Mouse (Mus musculus): ENCODE results near the gene 6030468B19Rik.
"Not testable (repeated sequence)": the region's sequence is repeated elsewhere in the genome, so short reads cannot be mapped to it uniquely, and the experiment has no call there.

6030468B19Rik gene

GRCm38 (mm10) chr11:117830401-117830800 lies 32.9 kb downstream of the 6030468B19Rik start:
- no peak for DNase-seq

DNA sequence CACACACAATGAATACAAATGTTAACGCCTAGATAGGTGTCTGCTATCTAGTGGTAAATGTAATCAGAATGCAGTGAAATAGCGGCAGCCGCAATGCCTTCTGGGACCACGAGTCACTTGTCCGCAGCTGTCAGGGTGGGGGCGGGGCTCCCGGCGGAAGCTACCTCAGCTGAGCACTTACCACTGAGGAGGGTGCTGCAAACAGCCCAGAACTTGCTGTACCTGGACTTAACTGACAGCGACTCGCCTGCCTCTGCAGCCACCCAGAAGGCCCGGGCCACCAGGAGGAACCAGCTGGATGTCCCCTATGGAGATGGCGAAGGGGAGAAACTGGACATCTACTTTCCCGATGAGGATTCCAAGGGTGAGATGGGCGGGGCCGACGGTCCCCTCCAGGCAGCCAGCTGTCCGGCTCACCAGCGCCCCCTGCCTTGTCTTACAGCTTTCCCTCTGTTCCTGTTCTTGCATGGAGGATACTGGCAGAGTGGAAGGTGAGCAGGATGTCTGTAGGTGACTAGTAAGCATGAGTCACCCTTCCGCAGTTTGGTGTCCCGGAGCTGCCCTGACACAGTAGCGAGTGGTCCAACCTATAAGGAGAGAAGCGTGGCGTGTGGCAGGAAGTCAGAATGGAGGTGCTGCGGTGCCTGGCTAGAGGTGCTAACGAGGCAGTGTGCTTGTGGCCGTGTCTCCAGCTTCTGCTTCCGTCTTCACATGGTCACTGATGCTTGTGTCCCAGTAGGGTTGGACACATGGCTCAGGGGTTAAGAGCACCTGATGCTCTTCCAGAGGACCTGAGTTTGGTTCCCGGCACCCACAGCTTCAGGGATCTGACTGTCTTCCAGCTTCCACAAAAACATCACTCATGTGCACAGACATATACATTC lies 34.9 kb downstream of the 6030468B19Rik start:
- DNase-seq, result no peak

DNA sequence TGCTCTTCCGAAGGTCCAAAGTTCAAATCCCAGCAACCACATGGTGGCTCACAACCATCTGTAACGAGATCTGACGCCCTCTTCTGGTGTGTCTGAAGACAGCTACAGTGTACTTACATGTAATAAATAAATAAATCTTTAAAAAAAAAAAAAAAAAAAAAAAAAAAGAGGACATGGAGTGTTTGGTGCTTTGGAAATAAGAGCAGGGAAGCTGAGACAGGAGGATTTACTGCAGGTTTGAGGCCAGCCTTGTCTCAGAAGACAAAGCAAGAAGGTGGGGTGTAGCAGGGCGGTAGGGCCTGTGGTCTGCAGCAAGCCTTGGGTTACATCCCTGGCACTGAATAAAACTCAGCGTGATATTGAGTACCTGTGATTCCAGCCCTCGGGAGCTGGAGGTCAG lies 36.0 kb downstream of the 6030468B19Rik start:
- DNase-seq, result not testable (repeated sequence)

GRCm38 (mm10) chr11:117834086-117834485 lies 36.6 kb downstream of the 6030468B19Rik start:
- no peak for DNase-seq

GRCm38 (mm10) chr11:117836306-117836705 lies 38.8 kb downstream of the 6030468B19Rik start:
- no peak for DNase-seq

DNA sequence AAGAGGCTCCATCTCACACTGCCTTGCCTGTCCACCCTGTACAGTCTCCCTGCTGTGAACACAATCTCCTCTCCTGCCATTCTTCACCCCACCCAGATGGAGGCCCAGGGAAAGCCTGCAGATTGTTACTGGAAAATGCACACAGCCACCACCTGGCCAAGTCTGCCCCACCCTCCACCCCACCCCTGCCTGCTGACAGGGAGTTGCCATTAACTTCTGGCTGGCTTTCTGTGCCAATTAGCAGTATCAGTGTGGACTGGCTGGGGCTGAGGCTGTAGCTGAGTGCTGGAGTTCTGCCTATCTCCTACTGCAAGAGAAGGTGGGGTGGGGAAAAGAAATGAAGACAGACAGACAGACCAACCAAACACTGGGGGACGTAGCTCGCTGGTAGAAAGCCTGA lies 41.1 kb downstream of the 6030468B19Rik start:
- no peak for DNase-seq

GRCm38 (mm10) chr11:117839021-117839420 lies 41.6 kb downstream of the 6030468B19Rik start:
- no peak for DNase-seq

- DNase-seq, result no peak
These were observed 43.5 kb downstream of the 6030468B19Rik start for GRCm38 (mm10) chr11:117840910-117841309.

DNA sequence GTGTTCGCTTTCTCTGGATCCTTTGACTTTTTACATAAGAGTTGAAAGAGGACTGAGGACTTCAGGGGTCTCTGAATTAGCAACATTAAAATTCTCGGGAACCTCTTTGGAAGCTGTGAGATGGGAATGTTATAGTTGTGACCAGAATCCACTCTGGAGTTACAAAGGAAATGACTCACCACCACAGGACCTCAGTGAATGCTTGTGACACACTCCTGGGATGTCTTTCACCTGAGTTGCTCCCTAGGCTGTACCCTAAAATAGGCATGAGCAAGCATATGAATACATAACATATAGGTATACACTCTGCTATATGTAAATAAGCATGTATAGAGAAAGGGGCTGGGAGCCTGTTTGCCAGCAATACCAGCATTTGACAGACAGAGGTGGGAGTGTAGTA lies 46.0 kb downstream of the 6030468B19Rik start:
- no peak for DNase-seq

DNA sequence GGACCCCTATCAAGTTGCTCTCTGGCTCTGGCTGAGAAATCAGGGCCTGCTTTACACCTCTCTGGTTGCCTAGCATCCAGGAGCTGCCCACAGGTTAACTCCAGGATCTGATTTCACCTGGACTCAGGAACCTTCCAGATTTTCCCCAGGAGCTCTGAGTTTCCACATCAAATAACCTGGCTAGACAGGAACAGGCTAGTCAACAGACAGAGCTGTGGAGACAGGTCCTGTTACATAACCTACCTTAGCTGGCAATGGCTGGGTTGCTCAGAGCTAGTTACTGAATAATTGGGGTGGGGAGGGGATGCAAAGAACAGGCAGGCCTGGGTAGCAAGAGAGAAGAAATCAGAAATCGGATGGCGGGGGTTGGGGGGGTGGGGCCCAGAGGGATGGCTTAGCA lies 47.5 kb downstream of the 6030468B19Rik start:
- DNase-seq, result no peak

DNA sequence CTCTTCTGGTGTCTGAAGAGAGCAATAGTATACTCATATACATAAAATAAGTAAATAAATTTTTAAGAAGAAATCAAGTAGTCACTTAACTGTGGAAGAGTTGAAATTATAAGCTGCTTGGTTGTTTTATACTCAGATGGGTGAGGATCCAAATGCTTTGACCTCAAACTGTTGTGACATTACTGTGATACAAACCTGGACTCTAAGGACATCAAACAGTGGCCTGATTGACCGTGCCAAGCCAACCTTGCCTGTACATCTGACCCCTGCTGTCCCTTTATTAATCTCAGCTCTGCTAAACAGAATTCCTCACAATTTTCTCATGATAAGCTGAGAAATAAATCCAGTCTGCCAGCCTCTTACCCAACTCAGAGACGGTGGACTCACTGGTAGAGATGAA lies 48.2 kb downstream of the 6030468B19Rik start:
- DNase-seq, result no peak

DNA sequence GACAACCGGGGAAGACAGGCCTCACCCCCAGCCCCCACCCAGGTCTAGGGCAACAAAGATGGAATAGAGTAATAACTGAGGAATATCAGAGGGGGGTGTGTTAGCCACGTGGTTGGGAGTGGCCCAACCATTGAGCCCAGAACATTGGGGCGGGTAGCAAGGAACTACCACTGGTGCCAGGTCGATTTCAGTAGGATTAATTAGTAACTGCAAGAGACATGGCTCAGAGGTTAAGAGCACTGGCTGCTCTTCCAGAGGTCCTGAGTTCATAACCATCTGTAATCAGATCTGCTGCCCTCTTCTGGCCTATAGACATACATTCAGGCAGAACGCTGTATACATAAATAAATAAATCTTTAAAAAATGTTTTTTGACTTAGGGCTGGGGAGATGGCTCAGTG lies 49.2 kb downstream of the 6030468B19Rik start:
- no peak for DNase-seq

DNA sequence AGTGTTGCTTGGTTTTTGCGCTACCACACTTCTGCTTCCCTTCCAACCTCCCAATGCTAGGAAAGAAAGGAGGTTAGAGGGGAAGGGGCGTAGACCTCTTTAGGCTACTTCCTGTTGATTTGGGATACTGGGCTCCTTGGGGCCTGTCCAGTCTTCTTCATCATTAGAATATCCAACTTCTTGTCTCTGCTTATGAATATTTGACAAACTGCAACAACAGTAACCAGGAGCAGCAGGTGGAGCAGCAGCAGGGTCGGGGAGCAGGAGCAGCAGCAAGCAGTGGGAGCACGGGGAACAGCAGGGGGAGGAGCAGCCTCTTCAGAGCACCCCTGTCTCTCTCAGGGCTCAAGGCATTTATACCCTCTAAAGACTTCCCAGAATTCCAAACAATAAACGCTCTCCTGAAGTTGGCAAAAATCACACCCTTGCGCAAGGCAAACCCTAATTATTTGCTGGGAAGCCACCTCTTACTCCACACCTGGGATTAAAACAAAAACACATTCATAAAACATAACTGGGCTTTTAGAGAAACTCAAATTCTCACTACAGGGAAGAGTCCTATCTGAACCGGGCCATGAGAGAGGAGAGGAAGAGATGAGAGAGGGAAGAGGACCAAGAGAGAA lies 50.2 kb downstream of the 6030468B19Rik start:
- DNase-seq, result no peak

DNA sequence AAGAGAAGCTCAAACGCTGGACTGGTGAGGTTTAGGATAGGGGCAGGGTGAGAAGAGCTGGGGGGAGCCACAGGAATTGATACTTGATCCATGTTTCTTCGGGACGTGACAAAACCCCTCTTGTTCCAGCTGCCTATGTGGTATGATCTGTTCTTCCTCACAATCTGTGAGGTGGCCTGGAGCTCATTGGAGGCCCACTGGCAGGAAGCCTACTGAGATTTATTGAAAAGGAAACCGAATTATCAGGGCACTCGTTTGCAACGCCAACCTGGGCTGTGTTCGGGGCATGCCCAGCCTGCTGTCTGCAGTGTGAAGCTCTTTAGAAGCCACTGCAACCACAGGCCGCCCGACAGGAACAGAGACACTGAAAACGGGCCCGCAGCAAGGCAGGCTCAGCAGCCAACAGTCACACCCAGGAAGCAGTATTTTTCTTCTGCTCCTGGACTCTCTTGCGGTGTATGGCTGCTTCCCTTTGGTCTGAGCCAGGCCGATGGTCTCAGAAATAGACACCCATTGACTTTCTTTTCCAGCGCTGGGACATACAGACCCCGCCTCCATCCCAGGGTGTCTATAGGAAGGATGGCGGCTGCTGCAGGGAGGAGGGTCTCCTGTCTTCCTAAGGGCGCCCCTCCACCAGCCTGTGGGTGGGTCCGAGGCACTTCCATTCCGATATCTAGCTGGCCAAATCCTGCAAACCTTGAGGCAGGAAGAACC lies 51.0 kb downstream of the 6030468B19Rik start:
- DNase-seq, result no peak

GRCm38 (mm10) chr11:117848985-117849671 lies 51.7 kb downstream of the 6030468B19Rik start, which contains the start of gene Birc5:
Birc5 (plus strand) TSS chr11:117849251.
- DNase-seq, result peak; percentile 95

GRCm38 (mm10) chr11:117852875-117853274 lies 55.4 kb downstream of the 6030468B19Rik start:
- DNase-seq, result no peak

DNA sequence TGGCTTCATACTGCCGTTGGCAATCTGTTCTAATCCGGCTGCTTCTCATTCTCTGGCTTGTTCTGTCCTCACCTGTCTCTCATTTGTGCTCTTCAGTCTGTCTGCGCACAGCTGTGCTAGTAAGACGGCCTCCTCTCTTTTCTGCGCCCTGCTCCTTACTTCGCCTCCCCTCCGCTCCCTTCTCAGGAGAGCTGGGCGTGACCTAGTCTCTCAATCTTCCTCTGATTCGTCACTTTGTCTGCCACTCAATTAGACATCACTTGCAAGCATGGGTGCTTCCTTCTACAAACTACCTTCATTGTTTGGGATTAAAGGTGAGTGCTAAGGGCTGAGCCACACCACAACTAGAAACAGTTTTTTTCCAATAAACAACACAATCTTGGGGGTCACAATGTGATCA lies 56.8 kb downstream of the 6030468B19Rik start:
- no peak for DNase-seq

DNA sequence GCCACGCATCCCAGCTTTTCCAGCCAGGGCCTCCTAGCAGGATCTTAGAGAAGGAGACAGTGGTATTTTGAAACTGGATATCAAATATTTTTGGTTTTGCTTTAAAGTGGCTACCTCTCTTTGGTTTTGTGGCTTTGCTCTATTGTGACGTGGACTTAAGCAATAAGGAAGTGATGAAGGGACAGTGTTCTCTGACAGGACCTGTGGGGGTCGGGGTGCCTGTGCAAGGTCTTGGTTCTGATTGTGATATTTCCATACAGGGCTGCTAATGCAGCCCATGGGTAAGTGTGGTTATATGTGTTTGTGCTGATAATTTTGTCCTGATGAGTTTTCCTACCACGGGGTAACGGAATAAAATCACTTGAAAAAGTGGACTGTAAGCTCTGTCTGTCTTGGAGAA lies 57.9 kb downstream of the 6030468B19Rik start:
- DNase-seq, result no peak

DNA sequence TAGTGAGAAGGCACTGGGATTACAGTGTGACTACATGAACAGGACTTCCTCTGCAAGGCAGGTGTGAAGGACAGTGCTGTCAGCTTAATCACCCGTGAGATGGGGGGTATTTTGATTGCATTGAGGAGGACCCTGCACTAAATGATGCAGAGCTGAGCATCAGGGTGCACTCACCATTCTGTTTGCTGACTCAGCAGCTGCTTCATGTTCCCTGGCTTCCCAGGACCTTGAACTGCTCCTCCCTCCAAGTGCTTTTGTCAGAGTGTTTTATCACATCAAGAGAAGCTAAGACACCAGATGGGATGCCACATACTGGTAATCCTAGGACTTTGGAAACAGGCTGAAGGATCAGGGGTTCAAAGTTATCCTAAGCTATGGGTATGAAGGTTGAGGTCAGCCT lies 58.5 kb downstream of the 6030468B19Rik start:
- no peak for DNase-seq
